Mouse (Mus musculus) heart, adult 11 months (tissue): Measurements from ENCODE around the gene Slc25a3.

Source experiments
- DNase-seq: peaks from one replicate; pipeline ENCODE4 v3.0.0; 2022

The Slc25a3 gene

DNA sequence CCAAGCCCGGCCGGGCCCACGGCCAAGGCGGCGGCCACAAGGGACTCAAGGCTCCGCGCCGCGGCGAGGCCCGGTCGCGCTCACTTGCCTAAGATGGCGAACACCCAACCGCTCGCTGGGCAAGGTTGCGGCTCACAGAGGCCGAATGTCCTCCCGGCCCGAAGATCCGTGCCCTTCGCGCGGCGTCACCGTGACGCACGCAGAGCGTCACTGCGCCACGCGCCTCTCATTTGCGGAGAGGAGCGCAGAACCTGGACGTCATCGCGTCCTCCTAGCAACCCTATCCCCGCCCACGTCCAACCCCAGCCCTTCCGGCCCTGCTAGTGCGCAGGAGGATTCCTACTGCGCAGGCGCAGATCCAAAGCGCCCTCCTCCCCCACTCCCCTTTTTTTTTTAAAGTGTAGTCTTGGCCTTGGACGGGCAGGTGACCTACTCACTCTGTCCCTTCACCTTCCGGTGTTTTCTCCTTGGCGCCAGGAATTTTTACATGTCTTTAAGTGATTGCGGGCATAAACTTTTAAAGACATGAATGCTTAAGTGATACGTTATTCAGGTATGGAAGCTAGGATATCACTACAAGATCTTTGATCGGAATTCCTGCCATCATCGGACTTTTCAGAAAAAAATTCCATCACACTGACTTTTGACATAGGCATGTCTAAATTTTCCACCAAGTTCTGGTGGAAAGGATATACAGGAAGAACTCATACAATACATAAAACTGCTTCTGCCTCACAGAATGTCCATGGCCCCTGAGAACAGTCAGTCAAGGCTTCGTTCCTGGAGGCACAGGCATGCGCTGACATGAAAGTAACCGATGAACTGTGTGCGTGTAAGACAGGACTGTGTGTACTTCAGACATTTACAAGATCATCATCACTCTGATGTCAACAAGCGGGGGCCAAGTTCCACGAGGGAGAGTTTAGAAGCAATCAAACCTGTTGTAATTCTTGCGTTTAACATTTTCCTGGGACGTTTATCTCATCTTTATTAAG lies at the start of gene Slc25a3:
TSS of gene Slc25a3 (minus strand) at position 232 of the 995 bp plus-strand sequence.
- DNase-seq: peak; percentile 100

GRCm38 (mm10) chr10:91172329-91173100 lies 48.7 kb upstream of the Slc25a3 start:
- DNase-seq: peak; percentile 84

- DNase-seq: peak; percentile 100
Measured at GRCm38 (mm10) chr10:91171455-91172328, 47.8 kb upstream of the Slc25a3 start.

- DNase-seq: no peak
Measured at GRCm38 (mm10) chr10:91171041-91171440, 47.2 kb upstream of the Slc25a3 start.

DNA sequence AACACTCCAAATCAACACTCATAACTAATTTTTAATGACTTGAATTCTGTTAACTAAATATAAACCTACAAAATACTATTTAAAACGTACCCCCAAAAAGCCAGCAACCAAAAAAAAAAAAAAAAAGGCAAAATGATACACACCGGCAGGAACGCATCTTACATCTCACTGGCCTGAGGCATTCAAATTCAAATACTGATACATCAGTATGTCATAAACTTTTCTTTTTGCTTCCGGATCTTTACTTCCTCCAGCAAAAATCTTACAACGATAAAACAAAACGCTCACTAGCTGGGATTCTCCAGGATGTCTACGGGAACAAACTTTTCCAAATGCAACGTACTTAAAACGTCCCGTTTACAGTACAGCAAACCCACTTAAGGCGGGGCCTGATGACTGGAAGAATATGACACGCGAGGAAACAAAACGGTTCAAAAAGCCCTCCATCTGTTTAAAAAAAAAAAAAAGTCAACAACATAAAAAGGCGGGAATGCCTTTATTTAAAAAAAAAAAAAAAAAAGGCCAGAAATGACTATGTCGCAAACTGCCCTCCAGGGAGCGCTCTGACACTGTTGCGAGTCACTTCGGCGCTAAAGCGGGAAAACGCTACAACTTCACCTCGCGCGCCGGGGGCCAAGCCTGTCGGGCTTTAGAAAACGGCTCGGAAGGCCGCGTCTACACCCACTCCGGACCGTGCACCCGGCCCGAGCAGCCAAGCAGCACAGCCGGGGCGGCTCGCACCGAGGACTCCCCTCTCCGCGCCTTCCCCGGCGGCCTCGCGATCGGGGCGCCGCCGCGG lies 46.5 kb upstream of the Slc25a3 start:
- peak; percentile 98 for DNase-seq

- peak; percentile 86 for DNase-seq
Measured at GRCm38 (mm10) chr10:91169414-91170065, 45.7 kb upstream of the Slc25a3 start.

DNA sequence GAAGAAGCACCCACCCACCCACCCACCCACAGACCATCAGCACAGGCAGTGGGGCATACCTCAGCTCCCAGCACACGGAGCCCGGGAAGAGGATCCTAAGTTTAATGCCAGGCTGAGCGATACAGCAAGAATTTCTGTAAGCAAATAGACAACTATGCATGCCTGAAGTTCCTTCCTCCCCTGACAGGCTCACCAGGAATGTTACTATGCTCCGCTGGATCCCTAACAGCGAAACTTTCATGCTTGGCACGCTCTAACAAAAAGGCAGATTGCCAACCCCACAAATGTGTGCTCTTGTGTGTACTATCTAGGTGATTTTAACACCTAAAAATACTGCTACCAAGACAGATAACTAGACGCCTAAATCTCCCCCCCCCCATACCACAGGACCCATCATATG lies 43.5 kb upstream of the Slc25a3 start:
- peak; percentile 82 for DNase-seq

DNA sequence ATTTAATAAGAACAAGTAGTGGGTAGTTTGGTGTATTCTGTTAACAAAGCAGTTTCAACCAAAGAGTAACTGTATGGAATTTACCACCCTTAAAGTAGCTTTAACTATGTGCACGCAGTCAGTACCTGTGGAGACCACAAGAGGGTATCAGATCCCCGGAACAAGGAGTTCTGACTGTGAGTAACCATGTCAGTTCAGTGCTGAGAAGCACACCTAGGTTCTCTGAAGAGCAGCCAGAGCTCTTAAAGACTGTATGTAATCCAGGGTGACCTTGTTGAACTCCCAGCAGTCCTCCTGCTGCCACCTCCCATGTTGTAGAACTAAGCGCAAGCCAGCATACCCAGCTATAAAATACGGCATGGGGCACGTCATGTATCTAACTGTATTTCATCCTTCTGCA lies 43.0 kb upstream of the Slc25a3 start:
- peak; percentile 92 for DNase-seq

GRCm38 (mm10) chr10:91165850-91166249 lies 42.0 kb upstream of the Slc25a3 start:
- DNase-seq: no peak

DNA sequence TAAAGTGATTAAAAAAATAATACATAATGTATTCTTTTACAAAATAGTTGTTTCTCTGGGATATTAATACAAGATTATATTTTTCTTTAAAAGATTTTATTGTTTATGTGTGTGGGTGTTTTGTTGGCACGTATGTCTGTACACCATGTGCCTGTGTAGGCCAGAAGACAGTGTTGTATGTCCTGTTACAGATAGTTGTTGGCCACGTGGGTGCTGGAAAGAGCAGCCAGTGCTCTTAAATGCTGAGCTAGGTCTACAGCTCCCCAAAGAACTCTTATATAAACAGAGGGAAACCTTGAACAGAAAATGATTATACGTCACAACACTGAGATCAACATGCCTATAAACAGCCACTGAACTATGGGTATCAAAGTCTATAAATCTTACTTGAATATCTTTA lies 40.6 kb upstream of the Slc25a3 start:
- DNase-seq: peak; percentile 88

DNA sequence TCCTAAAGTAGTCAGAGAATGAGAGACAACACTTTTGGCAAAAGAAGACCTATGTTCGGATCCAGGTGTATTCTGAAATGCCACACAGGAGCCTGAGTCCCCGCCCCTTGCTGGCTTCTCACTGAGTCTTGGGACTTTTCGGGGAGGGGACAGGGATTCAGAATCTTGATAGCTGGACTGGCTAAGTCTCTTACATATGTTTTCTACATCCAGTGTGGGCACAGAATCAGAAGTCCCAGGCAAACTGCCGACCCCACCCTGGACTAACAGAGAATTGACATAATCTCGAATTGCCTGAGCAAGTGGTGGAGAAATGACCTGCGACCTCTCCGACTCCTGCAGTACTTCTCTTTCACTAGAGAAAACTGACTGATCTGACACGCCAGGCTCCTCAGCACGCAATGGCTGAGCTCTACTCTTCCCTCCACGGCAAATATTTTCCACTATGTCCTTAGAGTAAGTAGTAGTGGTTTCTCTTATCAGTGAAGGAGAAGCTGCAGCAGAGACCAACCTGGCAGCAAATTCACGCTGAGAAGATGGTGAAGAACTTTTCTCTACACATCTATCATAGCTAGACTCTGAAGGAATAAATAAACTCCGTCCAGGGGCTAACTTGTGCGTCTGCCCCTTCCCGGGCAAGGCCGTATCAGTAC lies 38.8 kb upstream of the Slc25a3 start:
- DNase-seq: peak; percentile 85

DNA sequence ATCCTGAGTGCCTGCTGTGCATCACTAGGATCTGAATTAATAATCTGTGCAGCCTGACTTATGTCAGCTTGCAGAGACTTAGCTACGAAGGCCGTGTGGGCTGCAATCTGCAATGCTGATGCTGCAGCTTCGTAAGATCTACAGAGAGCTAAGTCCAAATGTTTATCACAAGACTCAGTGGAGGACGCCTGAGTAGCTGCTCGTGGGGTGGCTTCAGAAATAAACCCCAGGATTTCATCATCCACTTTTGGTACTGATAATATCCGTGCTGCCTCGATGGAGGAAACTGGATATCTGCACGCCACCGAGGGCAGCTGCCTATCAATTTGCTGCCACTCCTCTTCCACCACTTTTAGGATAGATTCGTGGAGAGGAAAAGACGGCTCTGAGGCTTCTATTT lies 38.2 kb upstream of the Slc25a3 start:
- no peak for DNase-seq

DNA sequence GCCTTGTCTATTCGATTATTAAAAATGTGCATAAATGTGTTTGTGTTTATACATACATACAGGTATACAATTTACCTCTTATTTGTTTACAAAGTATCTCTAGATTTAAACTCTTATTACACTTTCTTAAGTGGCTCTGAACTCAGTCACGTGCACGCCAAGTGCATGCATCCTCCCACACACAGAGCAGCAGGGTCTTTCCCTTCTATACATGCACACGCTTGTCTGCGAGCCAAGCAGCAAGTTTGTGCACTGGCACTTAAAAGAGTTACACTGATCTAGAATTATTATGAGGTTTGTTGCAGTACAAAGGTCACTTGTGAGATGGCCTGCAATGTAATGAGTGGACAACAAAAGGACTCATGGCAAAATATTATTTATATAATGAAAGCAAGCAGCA lies 37.1 kb upstream of the Slc25a3 start:
- DNase-seq: peak; percentile 80

DNA sequence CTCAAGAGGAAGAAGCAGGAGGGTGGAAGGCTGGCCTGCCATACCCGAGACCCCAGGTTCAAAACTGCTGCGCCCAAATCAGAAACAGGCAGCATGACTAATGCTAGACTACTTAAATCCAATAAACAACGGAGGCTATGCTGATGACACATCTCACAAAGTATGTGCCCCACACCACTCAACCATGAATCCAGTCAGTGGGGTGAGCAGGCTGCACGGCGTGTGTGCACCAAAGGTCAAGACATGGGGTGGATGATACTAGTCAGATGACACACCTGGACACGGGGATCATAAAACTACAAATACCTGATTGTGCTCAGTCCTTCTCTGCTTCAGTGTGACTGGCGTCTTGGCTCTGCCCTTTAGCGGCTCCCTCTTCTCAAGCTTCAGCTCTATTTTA lies 34.6 kb upstream of the Slc25a3 start:
- DNase-seq: peak; percentile 91

DNA sequence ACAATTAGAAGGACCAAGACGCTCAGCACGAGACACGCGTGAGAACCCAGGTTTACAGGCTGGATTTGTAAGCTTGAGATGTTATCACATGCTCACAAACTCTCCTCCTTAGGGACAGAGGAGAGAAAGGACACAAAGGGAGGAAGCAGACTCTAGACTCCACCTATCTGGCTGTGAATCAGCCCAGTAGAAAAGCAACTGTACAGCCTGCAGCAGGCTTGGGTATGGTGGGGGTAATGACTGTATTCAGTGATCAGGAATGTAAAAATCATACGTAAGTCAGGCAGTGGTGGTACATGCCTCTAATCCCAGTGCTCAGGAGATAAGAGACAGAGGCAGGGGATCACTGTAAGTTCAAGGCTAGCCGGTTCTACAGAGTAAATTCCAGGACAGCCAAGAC lies 32.5 kb upstream of the Slc25a3 start:
- peak; percentile 96 for DNase-seq

DNA sequence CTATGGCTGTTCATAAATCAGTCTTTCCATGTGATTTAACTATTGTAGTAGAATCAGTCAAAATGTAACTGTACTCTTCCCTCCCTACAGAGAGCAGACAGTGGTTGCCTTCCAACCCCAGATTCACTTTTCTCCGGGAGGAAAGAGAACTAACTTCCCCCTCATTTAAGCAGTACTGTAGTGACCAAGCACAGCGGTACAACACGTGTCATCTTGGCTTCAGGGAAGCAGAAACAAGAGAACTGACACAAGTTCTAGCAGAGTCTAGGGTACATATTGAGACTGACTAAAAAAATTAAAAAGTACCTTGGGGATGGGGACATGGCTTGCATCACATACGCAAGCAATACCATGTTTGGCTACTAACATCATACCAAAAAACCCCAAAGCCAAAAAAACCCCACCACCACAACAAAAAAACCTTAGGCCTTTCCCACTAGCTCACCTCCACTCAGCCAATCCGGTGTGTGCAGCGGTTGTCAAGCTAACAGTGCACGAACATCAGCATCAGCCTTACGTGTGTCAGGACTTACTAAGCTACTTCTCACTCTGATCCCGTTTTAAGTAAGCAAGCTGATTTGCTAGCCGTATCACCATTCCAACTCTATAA lies 30.1 kb upstream of the Slc25a3 start:
- DNase-seq: peak; percentile 82

GRCm38 (mm10) chr10:91145413-91145812 lies 21.6 kb upstream of the Slc25a3 start:
- DNase-seq: peak; percentile 76

DNA sequence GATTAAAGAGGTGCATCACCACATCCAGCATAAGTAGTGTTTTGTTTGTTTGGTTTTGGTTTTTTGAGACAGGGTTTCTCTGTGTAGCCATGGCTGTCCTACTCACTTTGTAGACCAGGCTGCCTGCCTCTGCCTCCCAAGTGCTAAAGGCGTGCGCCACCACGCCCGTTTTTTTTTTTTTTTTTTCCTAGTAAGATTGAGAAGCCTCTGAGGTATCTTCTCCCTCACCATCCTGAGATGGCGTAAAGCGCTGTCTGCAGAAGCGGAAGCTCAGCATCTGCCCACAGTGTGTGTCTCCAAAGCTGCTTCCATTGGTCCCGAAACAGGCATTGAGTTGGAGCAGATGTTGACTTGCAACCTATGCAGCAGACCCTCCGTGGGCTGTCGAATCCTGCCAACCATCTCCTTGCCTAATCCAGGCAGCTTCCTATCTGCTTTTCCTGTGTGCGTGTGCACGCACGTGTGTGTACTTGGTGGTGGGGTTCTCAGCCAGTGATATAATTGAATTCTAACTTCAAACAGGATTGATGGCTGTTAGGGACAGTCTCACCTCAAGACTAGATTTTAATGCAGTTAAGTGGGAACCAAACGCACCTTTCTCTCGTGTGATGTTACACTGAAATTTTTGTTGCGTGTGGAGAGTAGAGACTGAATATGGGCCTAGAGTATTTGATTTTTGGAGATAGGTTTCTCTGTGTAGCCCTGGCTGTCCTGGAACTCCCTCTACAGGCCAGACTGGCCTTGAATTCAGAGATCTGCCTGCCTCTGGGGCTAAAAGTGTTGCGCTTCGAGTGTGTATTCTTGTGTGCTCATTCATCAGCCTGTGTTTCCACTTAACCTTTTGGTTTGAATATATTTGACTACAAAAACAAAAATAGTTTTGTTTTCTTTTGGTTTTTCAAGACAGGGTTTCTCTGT lies 19.7 kb upstream of the Slc25a3 start:
- DNase-seq: peak; percentile 82

GRCm38 (mm10) chr10:91142654-91143191 lies 18.9 kb upstream of the Slc25a3 start:
- peak; percentile 84 for DNase-seq
